Mouse (Mus musculus): ENCODE results near the gene Slc30a2. TPM values are rescaled to one million over a fixed set of nuclear protein-coding genes. Genes with fewer than 3 reads are reported as not detected.
A peak's percentile ranks its signal among the peaks of the same experiment; 100 is the strongest.

Slc30a2 gene
- polyA plus RNA-seq, 1 experiment from 2014 or later, result 0.10 TPM

GRCm38 (mm10) chr4:134395977-134396825 lies 53.2 kb downstream of the Slc30a2 start, which contains the start of gene Pafah2:
Gene Pafah2, plus strand, starts transcription at chr4:134396320.
- under 1% methylated on average over 31 of the region's 31 CpGs for WGBS
- peak within 1 kb of the TSS; percentile 61 for H3K4me3 ChIP-seq
- H3K9me3 ChIP-seq (replicated peaks), result peaks cover 5% of the 10 kb centered on the region; the same call in 1 of the 2 replicates
- peak within 1 kb of the TSS; percentile 84 for H3K27ac ChIP-seq (replicated peaks)
- H3K4me1 ChIP-seq, result peaks cover 42% of the 10 kb centered on the region
- no peaks in the 10 kb centered on the region for H3K27me3 ChIP-seq (ENCODE audit: low read depth, poor library complexity, severe bottlenecking)
- peak; percentile 92 for DNase-seq (ENCODE audit: low spot score)
- no peaks in the 10 kb centered on the region for H3K36me3 ChIP-seq

DNA sequence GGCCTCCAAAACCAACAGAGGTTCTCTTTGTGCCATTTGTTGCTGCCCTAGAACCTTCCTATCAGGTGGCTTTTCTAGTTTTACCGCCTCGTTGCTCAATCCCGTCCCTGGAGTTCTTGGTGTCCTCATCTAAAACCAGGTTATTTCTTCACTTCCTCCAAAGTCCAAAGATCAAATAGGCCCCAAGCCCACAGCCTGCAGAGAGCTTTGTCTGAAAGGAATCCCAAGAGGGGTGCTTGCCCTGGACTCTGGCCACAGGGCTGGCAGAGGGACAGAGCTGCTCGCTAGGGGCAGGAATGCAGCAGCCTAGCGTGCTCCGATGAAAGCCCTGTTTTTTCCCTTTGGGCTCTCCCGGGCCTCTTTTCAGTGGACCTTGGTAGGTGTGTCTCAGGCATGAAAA lies 54.1 kb downstream of the Slc30a2 start:
- no peak for DNase-seq (ENCODE audit: low spot score)
- no peaks in the 10 kb centered on the region for H3K36me3 ChIP-seq
- WGBS, result 42% methylated on average over 7 of the region's 7 CpGs
- peak overlapping the region; percentile 61 for H3K4me3 ChIP-seq
- H3K27me3 ChIP-seq (ENCODE audit: low read depth, poor library complexity, severe bottlenecking), result peaks cover 3% of the 10 kb centered on the region; the same call in 1 of the 2 replicates
- H3K27ac ChIP-seq (replicated peaks), result peak overlapping the region; percentile 81
- H3K4me1 ChIP-seq, result peaks cover 51% of the 10 kb centered on the region
- H3K9me3 ChIP-seq (replicated peaks), result no peaks in the 10 kb centered on the region

- H3K36me3 ChIP-seq, result no peaks in the 10 kb centered on the region
- peaks cover 47% of the 10 kb centered on the region for H3K4me1 ChIP-seq
- H3K9me3 ChIP-seq (replicated peaks), result no peaks in the 10 kb centered on the region
- H3K27me3 ChIP-seq (ENCODE audit: low read depth, poor library complexity, severe bottlenecking), result peaks cover 6% of the 10 kb centered on the region; the same call in 1 of the 2 replicates
- no peak overlapping the region for H3K27ac ChIP-seq (replicated peaks)
- no peak for DNase-seq (ENCODE audit: low spot score)
- no peak overlapping the region for H3K4me3 ChIP-seq
- WGBS, result 91% methylated on average over 9 of the region's 9 CpGs
Measured at GRCm38 (mm10) chr4:134397732-134398131, 54.8 kb downstream of the Slc30a2 start.

DNA sequence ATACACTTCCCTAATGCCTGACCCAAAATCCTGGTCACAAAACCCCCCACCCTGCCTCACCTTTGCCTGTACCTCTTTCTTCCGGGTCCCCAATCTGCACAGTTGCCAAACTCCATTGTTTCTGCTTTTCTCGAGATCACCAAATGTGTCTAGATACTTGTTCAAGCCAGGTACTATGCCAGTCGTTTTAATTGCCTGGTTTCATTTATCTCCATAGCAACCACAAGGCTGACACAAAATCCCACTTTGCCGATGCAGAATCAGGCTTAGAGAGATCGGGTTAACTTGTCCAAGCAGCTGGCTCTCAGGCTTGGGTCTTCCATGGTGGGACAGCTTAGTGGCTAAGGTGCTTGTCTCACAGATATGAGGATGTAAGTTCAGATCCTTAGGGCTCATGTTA lies 57.2 kb downstream of the Slc30a2 start:
- H3K4me1 ChIP-seq, result peaks cover 56% of the 10 kb centered on the region
- no peak overlapping the region for H3K27ac ChIP-seq (replicated peaks)
- no peaks in the 10 kb centered on the region for H3K9me3 ChIP-seq (replicated peaks)
- DNase-seq (ENCODE audit: low spot score), result no peak
- no peak overlapping the region for H3K4me3 ChIP-seq
- peaks cover 6% of the 10 kb centered on the region; the same call in 1 of the 2 replicates for H3K27me3 ChIP-seq (ENCODE audit: low read depth, poor library complexity, severe bottlenecking)
- WGBS, result 37% methylated on average over 5 of the region's 5 CpGs
- H3K36me3 ChIP-seq, result no peaks in the 10 kb centered on the region

DNA sequence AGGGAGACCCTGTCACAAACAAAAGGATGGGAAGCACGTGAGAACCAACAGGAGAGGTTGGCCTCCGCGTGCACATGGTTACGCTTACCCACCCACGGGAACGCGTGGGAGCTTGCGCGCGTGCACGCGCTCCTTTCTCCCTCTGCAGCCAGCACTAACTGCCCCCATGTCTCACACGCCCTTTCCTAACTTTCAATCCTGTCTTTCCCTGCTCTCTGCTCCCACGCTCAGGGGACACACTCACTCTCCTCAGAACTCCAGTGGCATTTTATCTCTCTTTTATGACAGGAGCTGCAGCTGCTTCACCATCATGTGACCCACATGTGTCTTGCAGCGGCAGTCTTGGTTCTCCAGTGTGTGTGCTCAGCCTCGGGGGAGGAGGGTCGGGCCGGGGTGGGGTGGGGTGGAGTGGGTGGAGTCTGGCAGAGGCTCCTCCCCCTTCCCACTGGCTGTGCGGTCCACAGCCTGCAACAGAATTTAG lies 58.2 kb downstream of the Slc30a2 start:
- peaks cover 6% of the 10 kb centered on the region; the same call in 1 of the 2 replicates for H3K27me3 ChIP-seq (ENCODE audit: low read depth, poor library complexity, severe bottlenecking)
- peak; percentile 61 for DNase-seq (ENCODE audit: low spot score)
- no peaks in the 10 kb centered on the region for H3K36me3 ChIP-seq
- peaks cover 53% of the 10 kb centered on the region for H3K4me1 ChIP-seq
- WGBS, result 11% methylated on average over 19 of the region's 19 CpGs
- no peaks in the 10 kb centered on the region for H3K9me3 ChIP-seq (replicated peaks)
- peak overlapping the region; percentile 48 for H3K4me3 ChIP-seq
- peak overlapping the region; percentile 46 for H3K27ac ChIP-seq (replicated peaks)

- H3K27me3 ChIP-seq (ENCODE audit: low read depth, poor library complexity, severe bottlenecking), result peaks cover 6% of the 10 kb centered on the region; the same call in 1 of the 2 replicates
- H3K27ac ChIP-seq (replicated peaks), result peak overlapping the region; percentile 46; the same call in 1 of the 2 replicates
- DNase-seq (ENCODE audit: low spot score), result no peak
- no peaks in the 10 kb centered on the region for H3K9me3 ChIP-seq (replicated peaks)
- peak overlapping the region; percentile 48; the same call in 1 of the 2 replicates for H3K4me3 ChIP-seq
- H3K36me3 ChIP-seq, result no peaks in the 10 kb centered on the region
- 69% methylated on average over 16 of the region's 16 CpGs for WGBS
- H3K4me1 ChIP-seq, result peaks cover 46% of the 10 kb centered on the region
Measured at GRCm38 (mm10) chr4:134401856-134402570, 59.0 kb downstream of the Slc30a2 start.

GRCm38 (mm10) chr4:134402571-134403262 lies 59.7 kb downstream of the Slc30a2 start:
- H3K27me3 ChIP-seq (ENCODE audit: low read depth, poor library complexity, severe bottlenecking), result peaks cover 6% of the 10 kb centered on the region; the same call in 1 of the 2 replicates
- no peak overlapping the region for H3K4me3 ChIP-seq
- H3K27ac ChIP-seq (replicated peaks), result no peak overlapping the region
- no peaks in the 10 kb centered on the region for H3K36me3 ChIP-seq
- H3K4me1 ChIP-seq, result peaks cover 41% of the 10 kb centered on the region
- no peaks in the 10 kb centered on the region for H3K9me3 ChIP-seq (replicated peaks)
- DNase-seq (ENCODE audit: low spot score), result no peak
- WGBS, result 86% methylated on average over 16 of the region's 16 CpGs

DNA sequence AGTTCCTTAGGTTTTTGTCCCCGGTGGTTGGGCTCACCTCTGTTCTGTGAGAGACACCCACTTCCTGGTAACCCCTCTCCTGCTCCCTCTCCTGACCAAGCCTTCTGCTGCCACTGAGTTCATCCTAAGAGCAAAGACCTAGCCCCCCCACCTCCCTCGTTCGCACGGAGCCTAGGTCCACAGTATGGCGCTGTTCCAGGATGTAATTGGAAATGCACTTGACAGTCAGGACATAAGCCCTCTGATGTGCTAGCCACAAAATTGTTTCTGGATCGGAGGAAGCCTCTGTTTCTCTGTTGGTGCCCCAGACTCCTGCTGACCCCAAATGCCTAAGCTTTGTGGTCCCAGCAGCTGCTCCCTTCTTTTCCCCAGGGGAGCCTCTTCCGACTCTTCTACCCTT lies 60.7 kb downstream of the Slc30a2 start:
- H3K4me3 ChIP-seq, result no peak overlapping the region; the same call in 1 of the 2 replicates
- H3K9me3 ChIP-seq (replicated peaks), result no peaks in the 10 kb centered on the region
- peaks cover 44% of the 10 kb centered on the region for H3K4me1 ChIP-seq
- peaks cover 6% of the 10 kb centered on the region; the same call in 1 of the 2 replicates for H3K27me3 ChIP-seq (ENCODE audit: low read depth, poor library complexity, severe bottlenecking)
- no peak overlapping the region for H3K27ac ChIP-seq (replicated peaks)
- H3K36me3 ChIP-seq, result no peaks in the 10 kb centered on the region
- 67% methylated on average over 7 of the region's 7 CpGs for WGBS
- no peak for DNase-seq (ENCODE audit: low spot score)

Other genes with a start within 250 kb of the Slc30a2 start
- gene Cd52, start 248.1 kb upstream of the Slc30a2 start, polyA plus RNA-seq (2016; fragmentation: Nextera tagmentation; extraction: Ambion mirVana), result 5.1 TPM in 2 replicates
- gene Ubxn11, start 240.6 kb upstream of the Slc30a2 start, polyA plus RNA-seq (2016; fragmentation: Nextera tagmentation; extraction: Ambion mirVana), result 4.8 and 6.5 TPM in 2 replicates
- 302 and 324 TPM in 2 replicates for gene Sh3bgrl3, start 214.4 kb upstream of the Slc30a2 start, polyA plus RNA-seq (2016; fragmentation: Nextera tagmentation; extraction: Ambion mirVana)
- gene Cep85, start 156.1 kb upstream of the Slc30a2 start, polyA plus RNA-seq (2016; fragmentation: Nextera tagmentation; extraction: Ambion mirVana), result 33.7 and 35.9 TPM in 2 replicates
- not detected in 2 replicates for gene Gm7534, start 140.2 kb upstream of the Slc30a2 start, polyA plus RNA-seq (2016; fragmentation: Nextera tagmentation; extraction: Ambion mirVana)
- not detected in 2 replicates for gene Catsper4, start 115.8 kb upstream of the Slc30a2 start, polyA plus RNA-seq (2016; fragmentation: Nextera tagmentation; extraction: Ambion mirVana)
- 0.22 and 0.35 TPM in 2 replicates for gene Cnksr1, start 104.8 kb upstream of the Slc30a2 start, polyA plus RNA-seq (2016; fragmentation: Nextera tagmentation; extraction: Ambion mirVana)
- 0.25 and 1.0 TPM in 2 replicates for gene E130218I03Rik, start 99.5 kb upstream of the Slc30a2 start, polyA plus RNA-seq (2016; fragmentation: Nextera tagmentation; extraction: Ambion mirVana)
- 19.4 and 22.9 TPM in 2 replicates for gene Zfp593, start 97.6 kb upstream of the Slc30a2 start, polyA plus RNA-seq (2016; fragmentation: Nextera tagmentation; extraction: Ambion mirVana)
- 0.20 TPM in 1 of 2 replicates, not detected in the other for gene Gm30191, start 96.2 kb upstream of the Slc30a2 start, polyA plus RNA-seq (2016; fragmentation: Nextera tagmentation; extraction: Ambion mirVana)
- 5.7 and 9.5 TPM in 2 replicates for gene Grrp1, start 89.1 kb upstream of the Slc30a2 start, polyA plus RNA-seq (2016; fragmentation: Nextera tagmentation; extraction: Ambion mirVana)
- gene Pdik1l, start 55.3 kb upstream of the Slc30a2 start, polyA plus RNA-seq (2016; fragmentation: Nextera tagmentation; extraction: Ambion mirVana), result 21.6 and 23.8 TPM in 2 replicates
- gene Trim63, start 28.1 kb upstream of the Slc30a2 start, polyA plus RNA-seq (2016; fragmentation: Nextera tagmentation; extraction: Ambion mirVana), result 0.36 and 0.87 TPM in 2 replicates
- gene Extl1, start 40.7 kb downstream of the Slc30a2 start, polyA plus RNA-seq (2016; fragmentation: Nextera tagmentation; extraction: Ambion mirVana), result 0.23 and 0.39 TPM in 2 replicates
- 7.2 and 8.9 TPM in 2 replicates for gene Pafah2, start 53.1 kb downstream of the Slc30a2 start, polyA plus RNA-seq (2016; fragmentation: Nextera tagmentation; extraction: Ambion mirVana)
- 2,607 and 3,209 TPM in 2 replicates for gene Stmn1, start 125.1 kb downstream of the Slc30a2 start, polyA plus RNA-seq (2016; fragmentation: Nextera tagmentation; extraction: Ambion mirVana)
- 3.5 and 3.6 TPM in 2 replicates for gene Paqr7, start 153.5 kb downstream of the Slc30a2 start, polyA plus RNA-seq (2016; fragmentation: Nextera tagmentation; extraction: Ambion mirVana)
- 25.5 and 28.6 TPM in 2 replicates for gene Aunip, start 167.8 kb downstream of the Slc30a2 start, polyA plus RNA-seq (2016; fragmentation: Nextera tagmentation; extraction: Ambion mirVana)
- 120 and 127 TPM in 2 replicates for gene Mtfr1l, start 192.2 kb downstream of the Slc30a2 start, polyA plus RNA-seq (2016; fragmentation: Nextera tagmentation; extraction: Ambion mirVana)
- 8.4 and 8.6 TPM in 2 replicates for gene Selenon, start 209.0 kb downstream of the Slc30a2 start, polyA plus RNA-seq (2016; fragmentation: Nextera tagmentation; extraction: Ambion mirVana)